Mouse (Mus musculus) cerebral cortex, adult 2 months (tissue): ENCODE measurements around the gene Pdzd2.

ENCODE experiments used
- WGBS: fragments of 180-500 bp; shearing (Covaris S2); methylation state at CpG from one replicate; pipeline ENCODE4 v1.1.7; 2018; 5-methylcytosine and 5-hydroxymethylcytosine counted together

Gene Pdzd2

DNA sequence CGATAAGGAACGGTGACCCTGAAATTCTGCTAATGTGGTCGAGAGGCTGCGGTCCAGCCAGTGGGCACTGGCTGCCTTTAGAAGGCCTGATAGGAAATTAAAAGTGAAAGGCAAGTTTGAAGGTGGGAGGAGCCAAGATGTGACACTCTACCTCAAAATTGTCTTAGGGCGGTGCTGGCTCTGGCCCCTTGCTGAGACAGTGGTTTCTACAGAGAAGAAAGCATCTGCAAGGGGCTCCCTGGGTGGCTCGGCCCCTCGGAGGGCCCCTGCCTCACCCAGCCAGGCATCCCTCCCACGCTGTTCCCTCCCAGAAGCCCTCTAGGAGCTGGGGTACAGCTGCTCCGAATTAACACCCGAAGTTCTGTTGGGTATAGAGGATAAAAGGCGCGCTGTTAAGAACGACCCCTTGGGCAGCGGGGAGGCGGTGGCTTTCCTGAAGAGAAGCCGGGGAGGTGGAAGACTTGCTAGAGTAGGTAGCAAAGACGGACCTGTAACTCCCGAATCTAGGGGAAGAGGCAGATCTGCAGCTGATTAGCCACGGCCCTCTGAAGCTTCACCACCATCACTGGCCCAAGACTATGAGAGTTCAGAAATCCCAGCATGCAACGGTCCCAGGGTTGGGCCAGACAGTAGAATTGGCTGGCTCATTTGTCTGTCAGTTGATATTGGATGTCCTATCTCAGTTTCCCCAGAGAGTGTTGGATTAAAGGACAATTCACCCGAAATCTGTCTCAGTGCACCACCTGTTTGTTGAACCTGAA is 71.8 kb downstream of the Pdzd2 start:
- 69% methylated on average over 21 of the region's 21 CpGs for WGBS

DNA sequence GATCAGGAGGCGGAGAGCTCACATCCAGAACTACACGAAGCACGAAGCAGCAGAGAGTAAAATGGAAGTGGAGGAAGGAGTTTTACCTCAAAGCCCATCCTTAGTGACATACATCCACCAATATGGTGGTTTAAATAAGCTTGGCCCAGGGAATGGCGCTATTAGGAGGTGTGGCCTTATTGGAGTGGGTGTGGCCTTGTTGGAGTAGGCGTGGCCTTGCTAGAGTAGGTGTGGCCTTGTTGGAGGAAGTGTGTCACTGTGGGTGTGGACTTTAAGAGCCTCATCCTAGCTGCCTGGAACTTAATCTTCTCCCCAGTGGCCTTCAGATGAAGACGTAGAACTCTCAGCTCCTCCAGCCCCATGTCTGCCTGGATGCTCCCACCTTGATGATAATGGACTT is 73.8 kb downstream of the Pdzd2 start:
- WGBS: 91% methylated on average over 6 of the region's 6 CpGs

GRCm38 (mm10) chr15:12663351-12663750 is 76.4 kb downstream of the Pdzd2 start:
- WGBS: 92% methylated on average over 9 of the region's 9 CpGs

GRCm38 (mm10) chr15:12660320-12660719 is 79.4 kb downstream of the Pdzd2 start:
- WGBS: 65% methylated on average over 9 of the region's 9 CpGs

GRCm38 (mm10) chr15:12655959-12656662 is 83.6 kb downstream of the Pdzd2 start:
- WGBS: 89% methylated on average over 6 of the region's 6 CpGs

- WGBS: 96% methylated on average over 7 of the region's 7 CpGs
Observed at GRCm38 (mm10) chr15:12655316-12655715, 84.4 kb downstream of the Pdzd2 start.

DNA sequence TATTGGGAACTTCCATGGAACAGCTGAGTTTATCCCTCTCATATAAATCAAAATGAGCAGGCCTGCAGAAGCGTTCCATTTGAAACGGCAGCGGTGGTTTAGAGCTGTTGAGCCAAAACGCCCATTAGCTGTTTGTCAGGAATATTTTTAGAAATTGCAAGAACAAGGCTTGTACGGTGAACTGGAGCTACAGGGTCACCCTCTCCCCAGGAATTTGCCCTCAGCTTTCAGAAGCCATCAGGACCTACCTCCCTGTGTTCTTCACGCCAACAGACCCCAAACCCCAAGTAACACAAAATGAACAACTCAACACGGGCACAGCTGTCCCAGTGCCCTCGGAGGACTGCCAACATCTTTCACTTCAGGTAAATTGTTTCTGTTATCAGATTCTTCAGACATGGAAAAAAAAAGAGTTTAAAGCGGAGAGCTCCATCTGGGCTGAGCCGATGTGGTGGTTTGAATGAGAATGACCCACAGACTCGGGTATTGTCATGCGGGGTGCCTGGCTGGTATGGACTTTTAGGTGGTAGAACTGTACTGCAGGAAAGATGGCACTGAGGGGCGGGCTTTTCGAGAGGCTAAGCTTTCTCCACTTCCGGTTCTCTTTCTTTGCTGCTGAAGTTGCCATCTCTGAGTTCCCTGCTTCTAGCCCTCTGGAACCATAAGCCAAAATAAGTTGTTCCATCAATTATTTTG is 87.2 kb downstream of the Pdzd2 start:
- 75% methylated on average over 15 of the region's 15 CpGs for WGBS

DNA sequence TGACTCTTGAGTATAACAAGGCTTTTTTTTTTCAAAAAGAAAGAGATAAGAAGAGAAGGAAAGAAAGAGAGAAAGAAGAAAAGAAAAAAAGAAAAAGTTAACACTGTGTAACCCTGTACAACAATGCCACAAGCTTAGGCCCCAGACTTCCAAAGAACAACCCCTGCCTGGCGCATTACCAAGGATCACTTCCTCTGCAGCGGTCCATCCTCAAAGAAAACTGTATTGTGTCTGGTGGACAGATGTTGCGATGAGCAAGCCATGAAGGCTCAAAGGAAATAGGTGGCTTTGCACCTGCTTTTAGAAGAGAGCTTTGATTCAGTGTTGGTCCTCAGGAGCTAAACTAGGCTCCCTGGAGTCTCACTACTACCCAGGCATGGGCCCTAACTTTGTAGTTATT is 89.5 kb downstream of the Pdzd2 start:
- WGBS: 90% methylated on average over 3 of the region's 3 CpGs

DNA sequence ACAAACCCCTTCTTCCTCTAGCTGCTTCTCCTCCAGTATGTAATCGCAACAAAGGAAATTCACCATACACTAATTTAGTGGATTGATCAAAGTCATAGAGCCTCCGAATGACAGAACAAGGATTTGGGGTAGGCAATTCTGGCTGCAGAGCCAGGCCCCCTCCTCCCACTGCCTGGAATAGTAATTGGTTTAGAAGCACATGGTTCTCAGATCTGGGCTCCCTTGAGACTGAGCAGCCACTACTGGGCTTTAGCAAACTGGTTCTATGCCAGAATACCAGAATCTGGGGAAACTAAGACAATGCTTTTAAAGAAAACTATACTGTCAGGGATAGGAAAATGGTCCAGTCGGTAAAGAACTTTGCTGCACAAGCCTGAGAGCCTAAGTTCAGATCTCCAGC is 90.0 kb downstream of the Pdzd2 start:
- WGBS: 63% methylated on average over 3 of the region's 3 CpGs

GRCm38 (mm10) chr15:12649131-12649530 is 90.6 kb downstream of the Pdzd2 start:
- 64% methylated on average over 2 of the region's 2 CpGs for WGBS

- 37% methylated on average over 7 of the region's 7 CpGs for WGBS
Observed at GRCm38 (mm10) chr15:12640755-12641154, 99.0 kb downstream of the Pdzd2 start.

DNA sequence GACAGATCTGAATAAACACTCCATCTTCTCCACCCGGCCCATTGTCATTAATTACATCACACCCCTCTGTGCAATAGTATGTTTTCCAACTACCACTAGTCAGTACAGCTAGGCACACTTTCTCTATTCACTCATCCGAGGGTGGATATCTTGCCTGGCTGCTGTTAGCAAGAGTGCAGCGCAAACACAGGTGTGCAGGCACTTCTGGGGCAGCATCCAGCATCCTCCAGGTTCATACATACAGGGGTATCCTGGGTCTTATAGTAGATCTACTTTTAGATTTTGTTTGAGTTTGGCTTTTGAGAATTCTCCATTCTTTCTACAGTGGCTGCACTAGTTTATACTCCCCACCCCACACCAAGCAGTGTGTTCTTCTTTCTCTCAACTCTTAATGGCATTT is 99.9 kb downstream of the Pdzd2 start:
- WGBS: 90% methylated on average over 3 of the region's 3 CpGs

GRCm38 (mm10) chr15:12639181-12639580 is 100.5 kb downstream of the Pdzd2 start:
- 92% methylated on average over 8 of the region's 8 CpGs for WGBS

GRCm38 (mm10) chr15:12638370-12639030 is 101.2 kb downstream of the Pdzd2 start:
- 87% methylated on average over 14 of the region's 14 CpGs for whole genome bisulfite sequencing

- whole genome bisulfite sequencing: 95% methylated on average over 8 of the region's 8 CpGs
Observed at GRCm38 (mm10) chr15:12637511-12637910, 102.2 kb downstream of the Pdzd2 start.

GRCm38 (mm10) chr15:12636386-12636785 is 103.3 kb downstream of the Pdzd2 start:
- WGBS: 89% methylated on average over 5 of the region's 5 CpGs

DNA sequence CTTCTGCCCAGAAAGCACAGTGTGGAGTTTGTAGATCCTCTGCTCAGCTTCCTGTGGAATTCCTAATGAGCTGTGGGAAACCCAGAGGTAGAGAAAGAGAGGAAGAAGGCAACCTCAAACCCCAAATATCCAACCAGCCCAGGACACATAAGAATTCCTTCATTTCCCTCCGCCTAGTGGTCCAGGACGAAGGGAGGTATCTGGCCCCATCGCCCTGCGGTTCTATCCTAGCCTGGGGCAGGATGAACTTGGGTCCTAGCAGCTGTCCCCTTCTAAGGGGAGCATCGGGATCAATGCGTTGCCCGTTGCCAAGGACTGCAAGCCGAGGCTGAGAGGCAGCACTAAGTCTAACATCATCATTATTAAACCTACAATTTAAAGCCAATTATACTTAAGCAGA is 104.8 kb downstream of the Pdzd2 start:
- WGBS: 82% methylated on average over 8 of the region's 8 CpGs

- 87% methylated on average over 7 of the region's 7 CpGs for WGBS
Observed at GRCm38 (mm10) chr15:12629164-12629563, 110.6 kb downstream of the Pdzd2 start.

GRCm38 (mm10) chr15:12628451-12628850 is 111.3 kb downstream of the Pdzd2 start:
- 96% methylated on average over 7 of the region's 7 CpGs for WGBS

DNA sequence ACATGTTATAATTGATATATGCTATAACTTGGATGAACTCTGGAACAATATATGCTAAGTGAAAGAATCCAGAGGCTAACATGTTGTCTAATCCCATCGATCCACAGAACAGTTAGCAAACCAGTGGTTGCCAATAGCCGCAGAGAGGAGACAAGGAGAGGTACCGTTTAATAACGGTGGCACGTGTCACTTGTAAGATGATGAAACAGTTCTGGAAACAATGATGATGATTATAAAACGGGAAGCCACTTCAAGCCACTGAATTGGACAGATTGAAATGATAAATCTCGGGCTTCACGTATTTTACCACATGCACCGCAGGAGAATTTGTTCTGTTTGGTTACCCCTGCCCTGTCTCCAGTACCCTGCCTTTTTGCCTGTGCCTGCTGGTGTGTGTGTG is 112.8 kb downstream of the Pdzd2 start:
- 89% methylated on average over 9 of the region's 9 CpGs for whole genome bisulfite sequencing

DNA sequence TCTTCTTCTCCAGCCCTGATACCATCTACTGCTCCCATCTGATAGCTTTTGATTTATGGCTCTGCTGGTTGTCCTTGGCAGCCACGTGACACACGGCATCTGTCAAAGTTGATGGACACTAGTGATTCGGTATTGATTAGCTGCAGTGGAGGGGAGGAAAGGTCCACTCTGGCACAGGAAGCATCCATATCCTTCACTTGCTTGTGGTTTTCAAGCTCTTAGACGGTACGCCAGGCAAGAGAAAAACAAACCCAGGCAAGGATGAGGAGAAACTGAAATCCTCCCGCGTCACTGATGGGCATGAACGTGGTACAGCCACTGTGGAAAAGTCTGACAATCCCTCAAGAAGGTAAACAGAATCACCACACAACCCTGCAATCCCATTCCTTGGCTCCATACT is 113.6 kb downstream of the Pdzd2 start:
- WGBS: 83% methylated on average over 8 of the region's 8 CpGs

- WGBS: 67% methylated on average over 6 of the region's 6 CpGs
Observed at GRCm38 (mm10) chr15:12625524-12625923, 114.2 kb downstream of the Pdzd2 start.
